Mouse (Mus musculus): ENCODE measurements around the gene Med16. TPM values are rescaled to one million over a fixed set of nuclear protein-coding genes. Genes with fewer than 3 reads are reported as not detected.

The Med16 gene
- total RNA-seq (2015), result 13.9 and 14.4 TPM in 2 replicates
- 22.1 and 24.8 TPM in 2 replicates for total RNA-seq (2017)

GRCm38 (mm10) chr10:79908167-79909091 lies at the start of gene Med16:
Med16 (minus strand) TSS chr10:79908923.
- ATAC-seq (replicated peaks; ENCODE audit: poor library complexity), result peak; percentile 89

- peak; percentile 69 for ATAC-seq (replicated peaks; ENCODE audit: poor library complexity)
These were observed 49.6 kb upstream of the Med16 start for GRCm38 (mm10) chr10:79958140-79958816.

- ATAC-seq (replicated peaks; ENCODE audit: poor library complexity), result no peak
These were observed 48.0 kb upstream of the Med16 start for GRCm38 (mm10) chr10:79956643-79957154.

- no peak for ATAC-seq (replicated peaks; ENCODE audit: poor library complexity)
These were observed 47.0 kb upstream of the Med16 start for GRCm38 (mm10) chr10:79955691-79956090.

- no peak for ATAC-seq (replicated peaks; ENCODE audit: poor library complexity)
These were observed 45.2 kb upstream of the Med16 start for GRCm38 (mm10) chr10:79953946-79954345.

GRCm38 (mm10) chr10:79950661-79951060 lies 41.9 kb upstream of the Med16 start:
- no peak for ATAC-seq (replicated peaks; ENCODE audit: poor library complexity)

GRCm38 (mm10) chr10:79949873-79950272 lies 41.1 kb upstream of the Med16 start:
- no peak for ATAC-seq (replicated peaks; ENCODE audit: poor library complexity)

- ATAC-seq (replicated peaks; ENCODE audit: poor library complexity), result no peak
These were observed 38.8 kb upstream of the Med16 start for GRCm38 (mm10) chr10:79947502-79947901.

GRCm38 (mm10) chr10:79946752-79947322 lies 38.1 kb upstream of the Med16 start:
- ATAC-seq (replicated peaks; ENCODE audit: poor library complexity), result peak; percentile 47

- ATAC-seq (replicated peaks; ENCODE audit: poor library complexity), result 0 out of 2 replicates have a peak, but pooled peaks have one; percentile 12
These were observed 36.9 kb upstream of the Med16 start for GRCm38 (mm10) chr10:79945507-79946234.

- no peak for ATAC-seq (replicated peaks; ENCODE audit: poor library complexity)
These were observed 34.8 kb upstream of the Med16 start for GRCm38 (mm10) chr10:79943471-79943901.

- no peak for ATAC-seq (replicated peaks; ENCODE audit: poor library complexity)
These were observed 34.3 kb upstream of the Med16 start for GRCm38 (mm10) chr10:79942988-79943387.

GRCm38 (mm10) chr10:79940749-79941148 lies 32.0 kb upstream of the Med16 start:
- ATAC-seq (replicated peaks; ENCODE audit: poor library complexity), result peak; percentile 59

GRCm38 (mm10) chr10:79937775-79938526 lies 29.2 kb upstream of the Med16 start:
- ATAC-seq (replicated peaks; ENCODE audit: poor library complexity), result 0 out of 2 replicates have a peak, but pooled peaks have one; percentile 15

GRCm38 (mm10) chr10:79936911-79937441 lies 28.3 kb upstream of the Med16 start:
- ATAC-seq (replicated peaks; ENCODE audit: poor library complexity), result peak; percentile 79

GRCm38 (mm10) chr10:79936284-79936910 lies 27.7 kb upstream of the Med16 start:
- ATAC-seq (replicated peaks; ENCODE audit: poor library complexity), result no peak

- ATAC-seq (replicated peaks; ENCODE audit: poor library complexity), result no peak
These were observed 26.3 kb upstream of the Med16 start for GRCm38 (mm10) chr10:79934794-79935569.

- no peak for ATAC-seq (replicated peaks; ENCODE audit: poor library complexity)
These were observed 25.6 kb upstream of the Med16 start for GRCm38 (mm10) chr10:79934272-79934721.
